Mouse (Mus musculus): ENCODE data around the gene Slc30a7. TPM values are rescaled to one million over a fixed set of nuclear protein-coding genes. Genes with fewer than 3 reads are reported as not detected.
A peak's percentile ranks its signal among the peaks of the same experiment; 100 is the strongest.

Gene Slc30a7
- total and polyA plus RNA-seq, 3 experiments: 8.1 to 19.1 TPM; not detected in 1

DNA sequence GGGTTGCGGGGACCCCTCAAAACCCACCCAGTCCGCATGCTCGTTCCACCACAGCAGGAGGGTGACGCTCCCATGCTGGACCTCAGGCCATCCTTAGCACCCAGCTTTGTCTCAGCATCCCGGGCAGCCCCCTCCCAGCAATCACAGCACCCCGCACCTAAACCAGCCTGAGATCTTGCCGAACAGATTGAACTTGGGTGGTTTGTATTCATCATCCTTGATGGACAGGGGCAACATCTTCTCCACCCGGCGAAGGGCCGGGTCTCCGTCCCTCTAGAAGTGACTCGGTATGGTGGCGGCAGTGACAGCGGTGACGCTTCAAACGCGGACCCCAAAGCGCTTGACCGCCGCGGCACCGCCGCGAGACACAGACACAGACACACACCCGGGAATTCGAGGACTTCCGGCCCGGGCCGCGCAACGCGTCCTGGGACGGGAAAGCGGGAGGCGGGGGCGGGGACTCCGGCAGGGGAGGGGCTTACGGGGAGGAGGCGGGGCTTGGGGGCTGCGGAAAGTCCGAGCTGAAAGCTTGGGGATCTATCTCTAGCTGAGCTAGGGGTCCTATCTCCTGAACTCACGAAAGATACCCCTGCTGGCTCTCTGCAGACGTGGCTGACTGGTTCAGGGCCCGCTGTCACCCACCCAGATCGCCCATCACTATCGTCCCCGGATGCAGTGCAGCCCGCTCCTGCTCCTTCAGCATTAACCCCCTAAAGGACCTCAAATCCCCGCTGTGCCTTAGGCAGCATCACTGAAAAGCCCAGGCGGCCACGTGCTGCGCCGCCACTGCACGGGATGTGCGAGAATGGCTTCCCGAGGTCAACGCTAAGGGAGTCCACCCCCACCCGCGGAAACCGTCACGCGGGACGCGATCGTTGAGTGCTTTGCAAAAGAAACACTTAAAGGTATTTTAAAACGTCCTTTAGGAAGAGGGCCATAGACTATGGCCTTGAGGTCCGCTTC, at the start of gene Slc30a7, which contains the start of gene Extl2 (continued):
- TF ChIP-seq ZC3H11A (IDR thresholded peaks at IDR 0.05; ENCODE audit: low read depth, low read length) (no peak), ZMIZ1 (IDR thresholded peaks at IDR 0.05; ENCODE audit: low read depth, low read length) (no peak), POLR2AphosphoS2 (IDR thresholded peaks at IDR 0.05; ENCODE audit: low read length) (0 out of 2 replicates have a peak, but pooled peaks have one; percentile 42), EP300 (IDR thresholded peaks at IDR 0.05; ENCODE audit: low read depth in 1 of 2, low read length in 2 of 2) (no peak), ZKSCAN1 (IDR thresholded peaks at IDR 0.05; ENCODE audit: low read depth, low read length) (no peak)

DNA sequence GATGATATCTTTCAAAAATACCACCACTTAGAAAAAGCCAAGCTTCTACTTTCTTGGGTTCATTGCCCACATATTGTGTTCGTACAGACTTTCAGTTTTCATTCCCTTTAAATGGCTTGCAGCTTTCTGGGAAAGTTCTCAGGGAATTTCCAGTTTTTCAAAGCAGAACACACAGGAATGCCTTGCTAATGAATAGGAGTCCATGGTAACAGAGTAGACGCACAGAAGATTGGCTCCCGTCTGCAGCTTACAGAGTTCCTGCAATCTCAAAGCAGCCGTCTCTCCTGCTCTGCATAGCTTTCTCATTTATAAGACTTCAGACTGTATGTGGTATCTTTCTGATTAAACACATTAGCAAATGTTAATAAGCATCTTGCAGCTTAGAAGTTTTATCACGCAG, 39.8 kb upstream of the Slc30a7 start:
- no peaks in the 10 kb centered on the region for H3K79me2 ChIP-seq (ENCODE audit: control insufficient read depth, insufficient read depth, low read length, poor library complexity)
- H3K9me3 ChIP-seq (replicated peaks; ENCODE audit: insufficient read depth, low read length): no peaks in the 10 kb centered on the region
- TF ChIP-seq SIN3A (IDR thresholded peaks at IDR 0.05; ENCODE audit: low read length) (no peak), MXI1 (IDR thresholded peaks at IDR 0.05; ENCODE audit: low read depth, low read length) (no peak), MYC (IDR thresholded peaks at IDR 0.05; ENCODE audit: low read depth, low read length) (no peak), ZKSCAN1 (IDR thresholded peaks at IDR 0.05; ENCODE audit: low read depth, low read length) (no peak), GABPA (IDR thresholded peaks at IDR 0.05; ENCODE audit: low read depth, low read length) (no peak), POLR2A (IDR thresholded peaks at IDR 0.05; ENCODE audit: control insufficient read depth in 1 of 2, insufficient read depth in 1 of 2, low read depth in 1 of 2, low read length in 2 of 2, poor library complexity in 1 of 2) (no peak), TAL1 (IDR thresholded peaks at IDR 0.05; ENCODE audit: low read length) (no peak), EP300 (IDR thresholded peaks at IDR 0.05; ENCODE audit: low read depth in 1 of 2, low read length in 2 of 2) (no peak), BHLHE40 (IDR thresholded peaks at IDR 0.05; ENCODE audit: borderline replicate concordance, low read depth, low read length) (no peak), CHD1 (IDR thresholded peaks at IDR 0.05; ENCODE audit: low read depth, low read length) (no peak), GATA1 (IDR thresholded peaks at IDR 0.05; ENCODE audit: low read depth, low read length) (no peak), TCF12 (IDR thresholded peaks at IDR 0.05; ENCODE audit: low read depth, low read length) (no peak)
- DNase-seq (ENCODE audit: low read depth, low spot score): no peak
- peaks cover 8 to 24% of the 10 kb centered on the region in 2 experiments for H3K27me3 ChIP-seq (ENCODE audit: control insufficient read depth in 1 of 2, insufficient read depth in 2 of 2, low read length in 2 of 2)
- H3K4me3 ChIP-seq (ENCODE audit: control insufficient read depth in 1 of 2, insufficient read depth in 1 of 2, low read depth in 2 of 2, low read length in 2 of 2): no peak overlapping the region
- H3K4me1 ChIP-seq (ENCODE audit: control insufficient read depth in 1 of 2, insufficient read depth in 2 of 2, low read length in 2 of 2): no peaks in the 10 kb centered on the region
- no peak overlapping the region for H3K27ac ChIP-seq (ENCODE audit: control insufficient read depth, low read depth, low read length)
- no peaks in the 10 kb centered on the region for H3K36me3 ChIP-seq (ENCODE audit: control insufficient read depth in 1 of 2, insufficient read depth in 2 of 2, low read length in 2 of 2)
- H3K9ac ChIP-seq (ENCODE audit: control insufficient read depth, low read depth, low read length, poor library complexity, severe bottlenecking): no peak overlapping the region

DNA sequence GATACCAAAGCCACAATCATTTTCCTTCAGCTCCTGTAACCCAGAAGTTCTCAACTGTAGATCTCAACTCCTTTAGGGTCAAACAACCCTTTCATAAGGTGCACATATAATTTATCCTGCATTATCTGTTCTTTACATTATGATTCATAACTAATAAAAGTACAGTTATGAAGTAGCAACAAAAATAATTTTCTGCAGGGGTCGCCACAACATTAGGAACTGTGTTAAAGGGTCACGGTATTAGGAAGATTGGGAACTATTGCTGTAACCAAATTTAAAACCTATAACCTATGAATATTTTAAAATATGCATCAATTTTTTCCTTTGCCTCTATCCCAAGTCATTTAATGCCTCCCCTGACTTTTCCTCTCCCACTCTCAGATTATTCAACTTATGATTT, 38.8 kb upstream of the Slc30a7 start:
- TF ChIP-seq MAX (IDR thresholded peaks at IDR 0.05; ENCODE audit: low read length) (no peak), RAD21 (IDR thresholded peaks at IDR 0.05; ENCODE audit: low read depth, low read length) (peak; percentile 28)
- no peak overlapping the region for H3K27ac ChIP-seq (ENCODE audit: control insufficient read depth, low read depth, low read length)
- no peaks in the 10 kb centered on the region for H3K4me1 ChIP-seq (ENCODE audit: control insufficient read depth in 1 of 2, insufficient read depth in 2 of 2, low read length in 2 of 2)
- H3K9me3 ChIP-seq (replicated peaks; ENCODE audit: insufficient read depth, low read length): no peaks in the 10 kb centered on the region
- no peak overlapping the region for H3K4me3 ChIP-seq (ENCODE audit: control insufficient read depth in 1 of 2, insufficient read depth in 1 of 2, low read depth in 2 of 2, low read length in 2 of 2)
- H3K27me3 ChIP-seq (ENCODE audit: control insufficient read depth in 1 of 2, insufficient read depth in 2 of 2, low read length in 2 of 2): peaks cover 11 to 24% of the 10 kb centered on the region in 2 experiments
- H3K36me3 ChIP-seq (ENCODE audit: control insufficient read depth in 1 of 2, insufficient read depth in 2 of 2, low read length in 2 of 2): no peaks in the 10 kb centered on the region
- H3K79me2 ChIP-seq (ENCODE audit: control insufficient read depth, insufficient read depth, low read length, poor library complexity): no peaks in the 10 kb centered on the region
- no peak overlapping the region for H3K9ac ChIP-seq (ENCODE audit: control insufficient read depth, low read depth, low read length, poor library complexity, severe bottlenecking)
- no peak for DNase-seq (ENCODE audit: low read depth, low spot score)

Measured in MEL (cell line).